Mouse (Mus musculus) kidney, adult 9 months (tissue): ENCODE measurements around the gene Npas1.
A peak's percentile ranks its signal among the peaks of the same experiment; 100 is the strongest.

Experiments
- DNase-seq: peaks from one replicate; pipeline ENCODE4 v3.0.0; 2022

Gene Npas1

DNA sequence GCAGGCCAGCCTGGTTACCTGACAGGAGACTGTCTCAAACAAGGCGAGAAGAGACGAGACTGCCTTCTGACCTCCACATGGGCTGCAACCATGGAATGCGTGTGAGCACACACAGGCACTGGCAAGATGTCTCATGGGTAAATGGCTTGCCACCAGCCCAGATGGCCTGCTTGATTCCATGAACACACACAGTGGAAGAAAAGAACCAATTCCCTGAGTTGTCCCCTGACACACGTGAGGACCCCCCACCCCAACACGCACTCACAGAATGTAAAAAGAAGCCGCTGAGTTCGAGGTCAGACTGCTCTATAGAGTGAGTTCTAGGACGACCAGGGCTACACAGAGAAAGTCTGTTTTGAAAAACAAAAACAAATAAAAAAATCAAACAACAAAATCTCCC, at the start of gene Npas1:
Gene Npas1, minus strand, starts transcription at position 101 of the 400 bp plus-strand sequence.
- DNase-seq = no peak

DNA sequence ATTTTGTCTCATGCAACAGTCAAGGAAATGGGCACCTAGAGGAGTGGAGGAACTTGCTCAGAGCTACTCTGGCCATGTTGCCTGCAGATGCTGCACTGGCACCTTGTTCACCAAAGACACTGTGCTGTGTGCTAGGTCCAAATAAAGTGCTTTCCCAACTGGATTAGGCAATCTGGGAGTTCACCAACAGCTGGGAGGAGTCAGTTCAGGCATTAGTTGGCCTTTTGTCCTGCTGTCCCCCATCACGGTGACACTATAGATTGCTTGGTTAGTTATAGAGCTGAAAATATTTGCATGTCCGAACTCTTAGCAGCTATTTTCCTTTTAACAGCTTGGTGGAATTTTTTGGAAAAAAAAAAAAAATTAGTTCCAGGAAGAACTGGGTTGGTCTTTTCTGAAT, 48.5 kb upstream of the Npas1 start:
- no peak for DNase-seq

DNA sequence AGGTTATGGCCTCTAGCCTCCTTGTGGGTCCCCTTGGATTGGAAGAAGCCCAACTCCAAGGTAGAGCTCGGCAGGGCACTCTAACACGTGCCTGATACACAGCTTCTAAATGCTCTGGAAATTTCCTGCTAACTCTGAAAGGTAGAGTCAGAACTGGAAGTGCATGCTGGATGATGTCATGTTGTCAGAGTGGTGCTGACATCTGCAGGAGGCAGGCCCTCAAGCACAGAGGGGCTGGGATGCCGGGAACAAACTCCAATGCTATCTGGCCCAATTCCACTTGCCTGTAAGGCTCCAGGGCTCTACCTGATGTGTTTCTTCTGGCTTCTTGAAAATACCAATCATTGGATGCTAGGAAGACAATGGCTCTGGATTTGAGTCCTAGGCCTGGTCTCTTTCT, 47.9 kb upstream of the Npas1 start:
- DNase-seq = no peak

- no peak for DNase-seq
Measured at GRCm38 (mm10) chr7:16524308-16524707, 46.8 kb upstream of the Npas1 start.

DNA sequence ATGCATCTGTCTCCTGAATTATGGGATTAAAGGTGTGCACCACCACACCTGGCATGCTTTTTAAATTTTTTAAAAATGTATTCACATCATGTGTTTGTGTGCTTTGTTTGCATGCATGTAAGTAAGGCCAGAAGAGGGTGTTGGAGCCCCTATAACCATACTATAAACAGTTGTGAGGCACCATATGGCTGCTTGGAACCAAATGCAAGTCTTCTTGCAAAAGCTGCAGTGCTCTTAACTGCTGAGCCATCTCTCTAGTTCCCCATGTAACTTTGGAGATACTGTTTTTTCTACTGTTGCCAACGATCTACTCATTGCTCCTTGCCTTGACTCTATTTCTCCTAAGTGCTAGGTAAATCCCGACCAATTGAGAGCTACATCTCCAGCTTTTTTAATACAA, 41.8 kb upstream of the Npas1 start:
- DNase-seq = no peak

DNA sequence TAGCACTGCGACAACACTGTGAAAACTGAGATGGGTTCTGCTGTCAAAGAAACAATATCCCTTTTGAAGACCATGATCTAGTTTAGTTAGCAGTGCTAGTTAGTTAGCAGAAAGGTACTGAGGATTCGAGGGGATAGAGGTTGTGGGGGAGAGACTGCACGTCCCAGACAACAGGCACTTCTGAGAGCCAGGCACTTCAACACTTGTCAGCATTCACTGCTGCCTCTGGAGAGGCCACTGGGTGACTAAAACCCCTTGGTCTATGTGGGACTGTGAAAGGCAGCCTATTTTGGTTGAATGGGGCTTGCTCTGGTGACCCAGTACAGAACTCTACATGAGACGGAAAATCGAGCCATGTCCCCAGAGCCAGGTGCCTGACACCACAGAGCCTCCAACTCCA, 39.7 kb upstream of the Npas1 start:
- no peak for DNase-seq

DNA sequence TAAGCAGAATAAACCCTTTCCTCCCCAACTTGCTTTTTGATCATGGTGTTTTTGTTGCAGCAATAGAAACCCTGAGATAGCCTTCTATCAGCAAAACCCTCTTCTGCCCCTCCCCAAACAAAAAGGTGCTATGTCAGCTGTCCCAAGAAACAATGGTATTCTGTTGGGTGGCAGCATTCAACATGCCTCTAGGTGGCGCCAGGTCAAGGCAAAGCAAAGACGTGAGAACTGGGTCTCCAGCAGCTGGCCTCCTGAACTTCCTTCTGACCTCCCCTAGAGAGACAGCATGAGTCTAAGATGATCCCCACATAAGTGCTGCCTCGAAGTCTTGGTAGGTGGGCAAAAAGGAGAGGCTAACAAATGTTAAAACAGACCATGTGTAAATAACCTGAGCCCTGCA, 29.8 kb upstream of the Npas1 start:
- peak; percentile 78 for DNase-seq

DNA sequence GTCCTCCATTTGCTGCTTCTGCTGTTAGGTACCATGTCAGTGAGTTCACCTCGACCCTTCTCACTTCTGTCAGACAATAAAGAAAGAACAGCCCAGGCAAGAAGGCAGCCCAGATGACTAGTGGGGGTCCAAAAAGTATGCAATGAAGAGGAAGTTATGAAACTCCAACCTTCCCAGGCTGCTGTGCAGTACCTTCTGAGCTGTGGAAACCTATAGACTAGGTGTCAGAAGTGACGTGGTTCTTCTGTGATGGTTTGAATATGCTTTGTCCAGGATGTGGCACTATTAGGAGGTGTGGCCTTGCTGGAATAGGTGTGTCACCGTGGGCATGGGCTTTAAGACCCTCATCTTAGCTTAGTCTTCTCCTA, 27.7 kb upstream of the Npas1 start:
- no peak for DNase-seq

DNA sequence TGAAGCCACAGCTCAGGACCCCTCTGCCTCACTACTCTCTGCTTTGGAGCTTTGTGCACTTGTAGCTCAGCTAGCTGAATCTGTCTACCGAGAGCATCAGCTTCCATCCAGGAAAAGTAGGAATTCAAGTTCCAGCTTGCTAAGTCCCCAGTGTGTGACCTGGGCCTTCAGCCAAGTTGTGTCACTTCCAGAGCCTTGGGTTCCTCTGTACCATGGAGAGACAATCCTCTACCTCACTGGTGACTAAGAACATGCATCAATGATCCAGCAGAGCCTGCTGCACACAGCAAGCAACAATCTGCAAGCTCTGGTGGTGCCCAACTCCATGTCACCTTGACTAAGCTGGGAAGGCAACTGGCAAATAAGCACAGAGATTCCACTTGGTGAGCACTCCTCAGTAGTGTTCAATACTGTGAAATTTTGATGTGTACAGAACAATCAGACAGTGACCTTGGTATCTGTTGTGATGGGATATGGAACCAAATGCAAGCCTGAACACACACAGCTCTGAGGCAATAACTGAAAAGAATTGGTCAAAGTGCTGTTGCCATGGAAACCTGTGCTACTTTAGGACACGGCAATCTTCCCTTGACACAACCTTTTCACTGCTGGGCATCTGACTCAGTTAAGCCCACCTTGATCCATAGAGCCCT, 27.2 kb upstream of the Npas1 start:
- DNase-seq = peak; percentile 25

- DNase-seq = no peak
Measured at GRCm38 (mm10) chr7:16501571-16501970, 24.0 kb upstream of the Npas1 start.

- no peak for DNase-seq
Measured at GRCm38 (mm10) chr7:16499671-16500104, 22.2 kb upstream of the Npas1 start.

DNA sequence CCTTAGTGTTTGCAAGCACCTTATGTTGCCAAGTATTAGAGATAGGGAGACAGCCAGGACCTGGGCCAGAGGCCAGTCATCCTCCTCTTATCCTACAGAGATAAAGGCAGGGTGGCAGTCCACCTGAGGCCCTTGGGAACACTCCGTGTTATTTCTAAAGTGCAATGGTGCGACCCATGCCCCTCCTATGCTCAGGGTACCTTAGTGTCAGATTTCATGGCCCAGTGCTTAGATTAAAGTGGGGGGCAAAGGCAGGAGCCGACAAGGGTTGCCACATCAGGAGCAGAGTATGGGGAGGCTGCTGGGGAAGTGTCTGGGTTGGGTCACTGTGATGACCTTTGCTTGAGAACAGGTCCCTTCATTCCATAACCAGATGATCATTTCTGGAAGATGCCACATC, 18.7 kb upstream of the Npas1 start:
- DNase-seq = no peak

DNA sequence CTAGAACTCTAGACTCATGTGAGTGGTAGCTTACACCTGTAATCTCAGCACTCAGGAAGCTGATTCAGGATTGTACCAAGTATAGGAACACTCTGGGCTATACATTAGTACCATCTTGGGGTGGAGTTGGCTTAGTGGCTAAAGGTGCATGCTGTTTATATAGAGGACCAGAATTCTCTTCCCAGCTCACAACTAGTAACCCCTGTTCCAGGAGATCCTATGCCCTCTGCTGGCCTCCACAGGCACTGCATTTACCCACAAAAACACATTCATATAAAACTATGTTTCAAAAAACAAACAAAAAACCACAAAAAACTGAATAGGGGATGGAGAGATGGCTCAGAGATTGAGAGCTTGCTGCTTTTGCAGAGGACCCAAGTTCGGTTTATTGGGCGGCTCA, 15.8 kb upstream of the Npas1 start:
- DNase-seq = peak; percentile 39

GRCm38 (mm10) chr7:16492211-16492610, 14.7 kb upstream of the Npas1 start:
- DNase-seq = no peak

- DNase-seq = peak; percentile 76
Measured at GRCm38 (mm10) chr7:16491759-16492158, 14.2 kb upstream of the Npas1 start.

DNA sequence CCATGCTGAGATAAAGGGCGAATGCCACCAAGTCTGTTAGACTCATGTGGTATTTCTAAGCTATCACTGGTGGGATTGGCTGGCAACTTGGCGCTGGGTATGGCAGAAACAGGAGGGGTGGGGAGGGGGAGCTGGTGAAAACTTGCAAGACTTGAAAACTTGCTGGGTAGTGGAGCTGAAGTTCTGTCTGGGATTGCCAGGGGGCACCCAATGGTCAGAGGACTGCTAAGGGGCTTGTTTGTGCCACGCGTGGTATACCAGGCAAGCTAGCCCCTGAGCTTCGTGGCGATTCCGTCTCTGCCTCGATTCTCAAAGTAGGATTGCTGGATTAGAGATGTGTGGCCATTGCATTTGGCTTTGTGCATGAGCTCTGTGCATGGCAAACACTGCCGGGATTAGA, 12.4 kb upstream of the Npas1 start:
- no peak for DNase-seq

DNA sequence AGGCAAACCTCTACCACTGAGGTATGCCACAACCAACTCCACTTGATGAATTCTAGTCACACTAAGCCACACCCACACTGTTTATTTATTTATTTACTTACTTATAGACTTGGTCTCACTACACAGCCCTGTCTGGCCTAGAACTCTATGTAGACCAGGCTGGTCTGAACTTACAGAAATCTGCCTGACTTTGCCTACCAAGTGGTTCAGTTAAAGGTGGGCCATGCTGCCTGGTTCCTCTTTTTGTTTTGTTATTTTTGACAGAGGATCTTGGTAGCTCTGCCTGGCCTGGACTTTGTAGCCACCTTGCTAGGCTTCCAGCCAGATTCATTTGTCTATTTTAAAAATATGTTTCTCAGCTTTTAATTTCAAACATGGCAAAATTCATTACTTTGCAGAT, 11.3 kb upstream of the Npas1 start:
- DNase-seq = no peak

DNA sequence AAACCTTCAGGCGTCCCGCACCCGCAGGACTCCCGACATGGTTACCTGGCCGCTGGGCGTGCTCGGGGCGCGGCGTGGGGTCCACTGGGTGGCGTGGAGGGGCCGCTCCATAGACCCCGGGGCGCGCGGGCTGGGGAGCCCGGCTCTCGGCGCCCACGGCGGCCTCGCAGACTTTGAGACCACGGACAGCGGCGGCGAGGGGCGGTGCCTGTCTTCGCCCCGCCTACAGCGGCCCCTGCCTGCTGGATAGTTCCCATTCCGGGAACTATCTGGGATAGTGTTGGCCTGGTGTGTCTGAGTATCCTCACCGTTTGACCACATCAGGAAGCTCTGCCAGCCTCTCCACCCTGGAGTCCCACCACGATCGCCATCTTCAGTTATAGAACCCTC, 933 bp downstream of the Npas1 start:
- DNase-seq = no peak

DNA sequence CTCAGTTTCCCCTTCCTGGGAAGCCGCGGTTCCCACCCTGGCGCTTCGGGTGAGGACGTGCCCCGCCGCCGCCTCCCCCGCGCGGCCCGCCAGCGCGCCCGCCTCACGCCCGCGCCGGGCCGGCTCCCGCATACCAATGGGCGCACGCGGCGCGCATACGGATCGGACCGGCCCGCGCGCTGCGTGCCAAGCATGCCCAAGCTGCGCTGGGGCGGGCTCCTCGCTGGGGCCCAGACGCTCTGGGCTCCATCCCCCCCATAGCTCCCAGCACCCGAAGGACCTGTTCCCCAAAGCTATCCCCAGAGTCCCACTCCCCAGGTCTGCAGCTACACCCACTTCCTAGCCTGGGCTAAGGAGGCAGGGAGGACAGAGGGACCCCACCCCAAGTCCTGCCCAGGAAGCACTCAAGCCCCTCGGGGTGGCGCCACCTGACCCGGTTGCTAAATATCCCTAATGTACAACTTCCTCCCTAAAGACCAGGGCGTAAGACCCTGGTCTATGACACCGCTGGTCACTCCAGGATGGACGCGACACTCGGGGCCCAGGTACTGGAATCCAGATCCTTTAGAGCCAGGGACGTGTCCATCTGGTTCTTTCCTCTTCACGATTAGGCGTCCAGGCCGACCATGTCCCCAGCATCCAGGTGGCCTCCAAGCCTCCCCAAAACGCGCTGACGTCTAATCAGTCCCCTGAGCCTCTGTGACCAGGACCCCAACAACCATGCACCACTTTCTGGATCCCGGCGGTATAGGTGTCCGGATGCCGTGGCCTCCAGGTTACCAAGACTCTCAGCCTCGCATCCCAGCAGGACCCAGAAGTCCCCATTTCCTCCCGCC, 1.5 kb downstream of the Npas1 start:
- DNase-seq = no peak

DNA sequence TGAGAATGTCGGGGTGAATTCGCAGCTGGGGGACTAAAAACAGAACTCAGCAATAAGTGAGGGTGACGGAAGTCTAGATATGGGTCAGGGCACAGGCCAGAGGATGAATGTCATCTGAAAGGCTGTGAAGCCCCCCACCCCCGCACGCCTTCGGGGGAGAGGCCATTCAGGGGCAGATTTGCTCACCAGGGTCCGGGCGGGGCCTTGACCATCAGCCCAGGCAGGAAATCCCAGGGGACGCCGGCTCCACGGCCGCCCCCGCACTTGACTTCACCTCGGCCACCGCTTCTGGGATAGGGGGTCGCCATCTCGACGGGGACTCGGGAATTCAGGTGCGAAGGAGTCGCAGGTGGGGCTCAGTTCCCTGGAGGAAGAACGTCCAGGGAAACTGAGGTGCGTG, 2.2 kb downstream of the Npas1 start:
- DNase-seq = no peak

DNA sequence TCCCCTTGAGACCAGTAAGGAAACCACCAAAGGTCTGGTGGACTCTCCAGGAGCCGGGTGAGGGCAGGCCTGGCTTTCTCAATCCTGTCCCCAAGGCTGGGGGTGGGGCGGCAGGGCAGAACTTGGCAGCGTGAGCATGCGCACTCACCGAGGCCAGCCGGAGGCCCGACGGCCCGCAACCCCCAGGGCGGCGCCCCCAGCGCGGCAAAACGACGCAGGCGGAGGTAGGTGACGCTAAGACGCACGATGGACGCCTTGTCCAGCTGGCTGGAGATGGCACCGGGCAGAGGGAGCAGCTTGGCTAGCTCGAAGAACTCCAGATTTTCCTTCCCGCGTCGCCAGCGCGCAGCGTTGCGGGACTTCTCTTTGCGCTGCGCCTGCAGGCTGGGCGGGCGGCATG, 3.1 kb downstream of the Npas1 start:
- no peak for DNase-seq

- no peak for DNase-seq
Measured at GRCm38 (mm10) chr7:16473847-16474246, 3.7 kb downstream of the Npas1 start.

- no peak for DNase-seq
Measured at GRCm38 (mm10) chr7:16472116-16472709, 5.3 kb downstream of the Npas1 start.

- DNase-seq = no peak
Measured at GRCm38 (mm10) chr7:16471549-16471948, 6.0 kb downstream of the Npas1 start.
